Mouse (Mus musculus) left cerebral cortex, adult 11 months (tissue): ENCODE results near the gene Trim69.
A peak's percentile ranks its signal among the peaks of the same experiment; 100 is the strongest.

ENCODE experiments used
- DNase-seq: peaks from one replicate; pipeline ENCODE4 v3.0.0; 2022; ENCODE audit warnings: low spot score

Gene Trim69

GRCm38 (mm10) chr2:122160680-122161079 is at the start of gene Trim69:
Gene Trim69, plus strand, starts transcription at chr2:122160700.
- peak; percentile 51 for DNase-seq

DNA sequence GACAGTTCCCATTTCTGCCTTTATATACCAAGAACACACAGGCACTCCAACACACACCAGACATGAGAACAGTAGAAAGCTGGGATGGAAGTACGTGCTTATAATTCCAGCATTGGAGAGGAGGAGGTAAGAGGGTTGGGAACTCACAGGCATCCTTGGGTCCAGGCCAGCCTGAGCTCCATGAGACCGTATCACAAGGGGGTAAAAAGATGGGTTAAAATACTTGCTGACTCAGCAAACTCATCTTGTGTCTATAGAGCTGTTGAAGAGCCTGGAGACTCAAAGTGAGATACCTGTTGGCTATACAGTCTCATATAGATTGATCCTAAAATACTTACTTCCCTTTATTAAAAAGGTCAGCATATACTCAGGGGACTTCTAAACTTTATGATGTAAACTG is 43.6 kb upstream of the Trim69 start:
- DNase-seq = no peak

DNA sequence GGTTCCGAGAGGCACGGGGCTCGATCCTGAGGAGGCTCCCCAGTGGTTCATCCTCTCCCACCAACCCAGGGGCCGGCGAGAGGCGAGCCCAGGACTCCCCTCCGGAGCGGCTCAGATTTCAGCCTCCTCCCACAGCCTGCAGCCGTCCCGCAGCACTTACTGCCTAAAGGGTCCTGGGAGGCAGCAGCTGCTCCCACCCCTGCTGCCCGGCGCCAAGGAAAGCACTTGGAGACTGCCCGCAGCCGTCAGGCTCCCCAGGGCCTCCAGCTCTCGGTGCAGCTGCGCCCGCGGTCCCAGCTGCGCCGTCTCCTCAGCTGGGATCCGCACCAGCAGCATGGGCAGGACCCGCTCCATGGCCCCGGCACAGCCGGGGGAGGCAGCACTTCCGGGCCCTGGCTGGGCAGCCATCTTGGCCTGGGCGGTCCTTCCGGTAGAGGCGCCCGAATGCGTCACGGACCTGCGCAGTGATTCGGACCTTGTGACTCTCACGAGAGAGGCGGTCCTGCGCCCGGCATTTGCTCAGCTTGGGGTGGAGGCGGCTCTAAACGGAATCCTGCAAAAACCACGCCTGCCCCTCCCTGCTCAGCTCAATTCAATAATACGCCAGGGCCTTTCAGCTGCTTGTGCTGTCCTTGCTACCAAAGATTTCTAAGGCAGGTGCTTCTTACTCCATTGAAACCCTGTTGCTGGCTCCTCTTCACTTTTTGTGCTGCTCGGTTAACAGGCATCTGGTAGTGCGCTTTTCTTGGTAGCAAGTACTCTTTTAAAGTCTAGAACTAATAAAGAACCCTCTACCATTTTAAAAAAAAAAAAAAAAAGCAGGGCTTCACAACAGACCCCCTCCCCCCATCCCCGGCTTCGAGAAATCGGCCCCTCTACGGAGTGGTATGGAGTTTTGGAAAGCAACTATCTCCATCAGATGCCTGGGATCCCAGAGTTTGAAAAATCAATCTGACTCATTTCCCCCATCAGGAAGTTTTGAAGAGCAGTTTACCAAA is 42.2 kb upstream of the Trim69 start, which contains the start of gene Spg11:
Spg11 (minus strand) TSS at position 426 of the 998 bp plus-strand sequence.
- DNase-seq = peak; percentile 97

DNA sequence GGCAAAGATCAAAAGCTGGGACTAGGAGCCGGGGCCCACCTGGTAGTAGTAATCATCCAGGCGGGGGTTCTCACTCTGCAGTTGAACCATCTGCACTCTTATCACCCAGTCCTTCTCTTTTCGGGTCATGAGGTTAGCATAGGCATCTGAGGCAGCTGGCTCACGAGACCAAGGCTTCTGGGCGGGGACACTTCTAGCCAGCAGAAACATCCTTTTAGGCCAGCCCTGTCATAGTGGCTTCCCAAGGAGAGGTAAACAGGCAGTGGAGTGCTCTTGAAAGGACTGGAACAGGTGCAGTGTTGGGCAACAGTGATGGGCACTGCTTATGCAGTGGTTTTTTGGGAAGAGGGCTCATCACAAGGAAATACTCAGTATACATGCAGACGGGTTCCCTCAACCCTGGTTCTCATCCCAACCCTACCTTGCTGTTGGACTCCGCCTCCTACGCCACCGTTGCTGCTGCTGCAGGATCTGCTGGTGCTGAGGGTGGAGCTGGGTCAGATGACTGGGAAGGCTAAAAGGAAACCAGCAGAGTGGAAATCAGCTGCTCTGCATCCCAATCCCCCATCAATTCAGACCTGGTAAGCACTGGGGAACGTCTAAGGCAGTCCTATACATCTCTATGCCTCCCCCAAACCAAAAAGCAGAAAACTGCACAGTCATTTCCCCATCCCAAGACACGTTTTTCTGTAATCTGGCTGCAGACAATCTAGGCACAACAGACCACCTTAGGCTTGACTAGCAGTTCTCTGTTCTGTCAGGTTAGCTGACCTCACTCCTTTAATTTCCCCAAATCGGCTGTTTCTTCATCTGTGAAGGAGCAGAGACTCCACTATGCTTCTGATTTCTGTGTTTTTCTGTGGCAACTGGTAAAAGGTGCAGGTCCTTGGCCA is 34.6 kb upstream of the Trim69 start:
- DNase-seq = no peak

DNA sequence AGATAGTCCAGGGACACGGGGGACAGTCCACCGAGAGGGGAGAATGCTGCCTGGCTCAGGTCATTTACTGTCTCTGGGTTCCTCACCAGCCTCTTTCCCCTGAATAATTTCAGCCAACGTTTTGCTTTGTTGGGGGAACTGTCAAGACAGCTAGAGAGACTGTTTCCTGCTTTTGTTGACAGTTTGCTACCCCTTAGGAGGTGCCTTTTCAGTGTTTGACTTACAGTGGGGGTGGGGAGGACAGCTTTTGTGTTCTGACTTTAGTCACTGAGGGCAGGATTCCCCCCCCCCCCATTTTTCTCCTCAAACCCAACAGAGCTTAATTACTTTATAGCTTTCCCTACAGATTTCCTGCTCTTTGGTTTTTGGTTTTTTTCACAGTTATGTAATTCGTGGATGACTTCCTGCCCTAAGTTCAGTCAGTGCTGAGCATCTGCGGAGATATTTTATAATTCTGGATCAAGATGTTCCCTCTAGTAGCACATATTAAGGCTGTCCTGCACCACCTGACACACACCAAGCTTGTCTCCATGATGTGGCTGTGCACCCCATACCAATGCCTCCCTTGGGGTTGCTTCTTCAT is 33.6 kb upstream of the Trim69 start:
- no peak for DNase-seq

GRCm38 (mm10) chr2:122127635-122128034 is 32.9 kb upstream of the Trim69 start:
- DNase-seq = no peak

DNA sequence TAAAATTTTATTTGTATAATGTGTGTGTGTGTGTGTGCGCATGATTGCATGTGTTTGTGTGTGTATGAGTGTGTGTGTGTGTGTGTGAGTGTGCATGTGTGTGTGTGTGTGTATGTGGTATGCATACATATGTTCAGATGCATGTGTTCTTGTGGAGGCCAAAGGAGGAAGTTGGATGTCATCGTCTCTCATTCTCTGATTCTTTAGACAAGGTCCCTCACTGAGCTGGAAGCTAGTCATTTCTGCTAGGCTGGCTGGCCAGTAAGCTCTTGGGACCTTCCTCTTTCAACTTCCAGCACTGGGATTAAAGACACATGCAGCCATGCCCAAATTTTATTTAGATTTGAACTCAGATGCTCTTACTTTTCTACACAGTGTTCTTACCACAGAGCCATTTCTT is 28.4 kb upstream of the Trim69 start:
- no peak for DNase-seq

- no peak for DNase-seq
Observed at GRCm38 (mm10) chr2:122132618-122133017, 27.9 kb upstream of the Trim69 start.

- DNase-seq = no peak
Observed at GRCm38 (mm10) chr2:122137839-122138465, 22.5 kb upstream of the Trim69 start.

DNA sequence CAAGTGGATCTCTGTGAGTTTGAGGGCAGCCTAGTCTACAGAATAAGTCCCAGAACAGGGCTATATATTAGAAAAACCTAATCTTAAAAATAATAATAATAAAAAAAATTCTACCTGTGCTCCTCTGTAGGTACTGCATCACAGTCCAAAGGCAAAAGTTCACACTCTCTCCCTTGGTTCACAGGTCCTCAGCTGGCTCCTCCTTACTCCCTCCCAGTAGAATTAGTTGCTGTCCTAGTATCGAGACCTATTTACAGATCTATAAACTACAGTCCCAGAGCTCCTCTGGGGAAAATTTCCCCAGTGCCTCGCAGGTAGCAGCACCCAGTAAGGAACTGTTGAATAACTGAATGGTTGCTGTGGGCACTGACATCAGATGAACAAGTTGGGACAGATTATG is 19.7 kb upstream of the Trim69 start:
- no peak for DNase-seq

DNA sequence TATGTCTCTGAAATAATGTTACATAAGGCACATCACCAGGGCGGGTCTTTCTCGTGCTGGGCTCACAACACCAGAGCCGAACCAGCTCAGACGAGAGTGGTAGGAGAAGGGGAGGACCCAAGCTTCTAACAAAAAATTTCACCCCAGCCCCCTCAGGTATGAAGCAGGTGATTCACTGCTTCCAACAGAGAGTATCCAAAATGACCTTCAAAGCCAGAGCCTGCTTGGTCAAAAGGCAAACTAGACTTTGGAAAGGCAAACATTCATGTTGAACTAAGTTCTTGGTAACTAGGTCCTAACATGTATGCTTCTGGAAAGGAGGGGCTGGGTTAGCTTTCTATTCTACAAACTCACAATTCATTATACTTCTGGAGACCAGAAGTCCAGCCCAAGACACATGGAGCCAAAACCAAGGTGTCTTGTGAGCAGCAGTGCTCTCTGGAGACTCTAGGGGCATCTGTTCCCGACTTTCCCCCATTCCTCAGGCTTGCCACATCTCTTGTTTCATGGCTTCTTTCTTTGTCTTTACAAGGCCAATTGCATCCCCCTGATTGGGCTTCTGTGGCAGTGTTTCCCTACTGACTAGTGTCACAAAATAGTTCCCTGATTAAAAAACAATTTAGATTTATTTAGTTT is 19.1 kb upstream of the Trim69 start:
- no peak for DNase-seq

DNA sequence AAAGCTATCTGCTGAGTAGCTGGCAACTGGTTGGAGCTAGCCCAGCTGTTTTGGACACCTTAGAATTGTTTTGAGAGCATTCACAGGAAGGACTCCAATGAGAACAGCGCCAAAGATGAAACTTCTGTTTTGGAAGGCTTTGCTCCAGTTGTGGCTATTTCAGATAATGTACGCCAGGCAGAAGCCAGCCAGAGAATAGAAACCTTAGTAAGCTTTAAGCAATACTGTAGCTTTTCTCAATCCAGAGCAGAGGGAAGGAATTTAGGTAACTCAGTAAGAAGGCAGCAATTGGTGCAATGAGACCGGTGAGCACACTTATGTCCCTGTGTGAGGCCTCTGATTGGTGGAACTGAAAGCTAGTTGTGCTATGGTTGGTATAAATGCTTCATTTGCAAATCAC is 17.4 kb upstream of the Trim69 start:
- no peak for DNase-seq

- no peak for DNase-seq
Observed at GRCm38 (mm10) chr2:122145756-122146155, 14.7 kb upstream of the Trim69 start.

GRCm38 (mm10) chr2:122146687-122147086 is 13.8 kb upstream of the Trim69 start:
- DNase-seq = no peak

GRCm38 (mm10) chr2:122147508-122148241 is 12.8 kb upstream of the Trim69 start, which contains the start of gene B2m:
Gene B2m, plus strand, starts transcription at chr2:122147686.
- DNase-seq = peak; percentile 92

DNA sequence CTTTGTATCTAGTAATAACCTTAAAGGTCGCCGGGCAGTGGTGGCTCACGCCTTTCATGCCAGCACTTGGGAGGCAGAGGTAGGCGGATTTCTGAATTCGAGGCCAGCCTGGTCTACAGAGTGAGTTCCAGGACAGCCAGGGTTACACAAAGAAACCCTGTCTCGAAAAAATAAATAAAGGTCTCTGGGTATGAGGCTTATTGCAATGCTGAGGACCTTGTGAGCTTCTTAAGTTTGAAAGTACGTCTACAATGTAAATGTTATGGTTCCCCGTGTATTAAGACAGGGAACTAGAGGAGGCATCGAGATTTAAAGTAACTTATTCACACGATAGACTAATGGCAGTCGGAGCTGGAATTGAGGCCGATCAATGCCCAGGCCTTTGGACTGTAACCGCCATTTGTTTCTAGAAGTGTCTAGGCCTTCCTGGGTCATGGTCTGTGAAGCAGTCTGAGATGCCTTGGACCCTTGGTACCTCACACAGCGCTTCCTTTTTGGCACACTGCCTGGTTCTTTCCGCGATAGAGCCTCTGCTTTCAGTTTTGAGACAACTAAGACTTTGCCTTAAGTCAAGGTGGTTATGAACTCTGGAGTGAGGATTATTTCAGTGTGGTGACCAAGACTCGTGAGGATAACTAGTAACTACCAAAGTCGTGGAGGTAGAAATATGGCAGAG is 12.1 kb upstream of the Trim69 start:
- DNase-seq = no peak

DNA sequence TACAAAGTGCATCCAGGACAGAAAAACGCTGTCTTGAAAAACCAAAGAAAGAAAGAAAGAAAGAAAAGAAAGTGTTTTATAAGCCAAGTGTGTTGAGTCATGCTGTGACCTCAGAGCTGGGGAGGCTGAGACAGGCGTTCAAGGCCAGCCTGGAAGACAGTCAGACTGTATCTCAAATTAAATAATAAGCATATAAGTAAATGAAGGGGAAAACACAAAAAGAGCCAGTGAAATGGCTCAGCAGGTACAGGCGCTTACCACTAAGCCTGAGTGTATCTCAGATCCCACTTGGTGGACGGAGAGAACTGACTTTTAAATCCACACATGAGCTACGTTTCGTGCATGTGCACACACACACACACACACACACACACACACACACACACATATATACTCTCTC is 11.2 kb upstream of the Trim69 start:
- DNase-seq = no peak

GRCm38 (mm10) chr2:122149716-122150115 is 10.8 kb upstream of the Trim69 start:
- DNase-seq = no peak

DNA sequence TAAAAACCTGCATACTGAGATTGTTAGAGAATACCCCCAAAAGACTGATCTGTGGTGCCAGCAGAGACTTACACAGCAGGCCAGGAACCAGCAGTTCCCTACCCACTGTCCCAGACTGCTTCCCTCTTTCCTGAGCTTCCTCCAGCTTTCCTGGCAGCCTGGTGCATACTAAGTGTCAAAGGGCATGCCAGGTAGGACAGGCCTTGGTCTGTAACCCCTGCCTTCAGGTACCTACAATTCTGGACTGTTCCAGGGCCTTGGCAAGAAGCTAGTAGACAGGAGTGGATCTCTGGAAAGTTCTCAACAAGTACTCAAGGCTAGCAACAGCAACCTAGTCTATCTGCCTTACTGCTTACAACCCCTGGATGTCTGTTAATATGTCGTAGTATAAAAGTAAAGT is 9.3 kb upstream of the Trim69 start:
- DNase-seq = no peak

DNA sequence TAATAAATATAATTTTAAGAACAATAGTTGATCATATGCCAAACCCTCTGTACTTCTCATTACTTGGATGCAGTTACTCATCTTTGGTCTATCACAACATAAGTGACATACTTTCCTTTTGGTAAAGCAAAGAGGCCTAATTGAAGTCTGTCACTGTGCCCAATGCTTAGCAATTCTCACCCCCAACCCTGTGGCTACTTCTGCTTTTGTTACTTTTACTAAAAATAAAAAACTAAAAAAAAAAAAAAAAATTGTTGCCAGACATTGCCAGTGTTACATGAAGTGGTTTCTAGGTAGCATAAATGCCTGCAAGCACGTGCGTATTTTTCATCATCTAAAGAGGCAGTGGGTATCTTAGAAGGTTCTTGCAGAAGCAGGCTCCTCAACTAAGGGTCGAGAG is 7.7 kb upstream of the Trim69 start:
- DNase-seq = no peak
